Mouse (Mus musculus): ENCODE data around the gene Rtn4rl1. TPM values are rescaled to one million over a fixed set of nuclear protein-coding genes. Genes with fewer than 3 reads are reported as not detected.
A peak's percentile ranks its signal among the peaks of the same experiment; 100 is the strongest.
"Not testable (repeated sequence)": the region's sequence is repeated elsewhere in the genome, so short reads cannot be mapped to it uniquely, and the experiment has no call there.

Rtn4rl1 gene
- total and polyA plus RNA-seq, 2 experiments from 2014 or later: 11.0 to 15.6 TPM

GRCm38 (mm10) chr11:75281380-75282256 lies 88.0 kb downstream of the Rtn4rl1 start:
- Histone ChIP-seq H3K9ac (peak overlapping the region; percentile 47), H3K9me3 (ENCODE audit: low read length) (no peaks in the 10 kb centered on the region), H3K4me1 (ENCODE audit: insufficient read depth) (peaks cover 18% of the 10 kb centered on the region), H3K4me3 (ENCODE audit: low read depth, low read length) (peak overlapping the region; percentile 30), H3K4me2 (ENCODE audit: low read depth) (peak overlapping the region; percentile 48), H3K36me3 (ENCODE audit: insufficient read depth) (no peaks in the 10 kb centered on the region), H3K27ac (ENCODE audit: low read depth, low read length) (no peak overlapping the region), H3K27me3 (ENCODE audit: insufficient read depth, low read length) (peaks cover 22% of the 10 kb centered on the region)
- no peak for TF ChIP-seq CTCF (IDR thresholded peaks at IDR 0.05; ENCODE audit: low read depth)
- WGBS: 7% methylated on average over 29 of the region's 29 CpGs
- no peak for DNase-seq
- ATAC-seq: peak; percentile 47

DNA sequence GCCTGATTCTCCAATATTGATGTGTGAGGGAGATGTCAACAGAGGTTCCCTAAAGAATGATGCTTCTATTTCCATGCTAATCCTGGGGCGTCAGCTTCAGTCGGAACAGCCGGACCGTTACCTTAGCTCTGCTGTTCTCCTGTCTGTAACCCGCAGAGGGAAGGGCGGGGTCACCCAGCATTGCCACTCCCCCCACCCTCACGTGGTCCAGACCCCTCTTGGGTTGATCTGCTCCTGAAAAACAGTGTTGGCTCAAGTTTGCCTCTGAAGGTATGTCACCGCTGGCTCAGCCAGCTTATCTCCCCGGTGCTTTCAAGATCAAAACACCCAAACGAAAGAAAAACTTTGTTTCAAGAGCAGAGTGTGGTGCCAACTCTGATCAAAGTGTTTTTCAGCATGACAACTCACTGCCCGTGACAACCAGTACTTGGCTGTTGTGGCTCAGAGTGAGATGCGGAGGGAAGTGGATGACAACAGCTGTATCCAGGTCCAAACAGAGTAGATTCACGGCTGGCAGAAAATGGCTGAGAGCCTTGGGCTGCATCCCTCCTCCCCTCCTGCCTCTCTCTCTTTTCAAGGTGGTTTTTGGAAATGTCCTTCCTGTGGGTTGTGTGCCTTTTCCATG lies 89.0 kb downstream of the Rtn4rl1 start:
- Histone ChIP-seq H3K9me3 (ENCODE audit: low read length) (no peaks in the 10 kb centered on the region), H3K9ac (no peak overlapping the region), H3K4me1 (ENCODE audit: insufficient read depth) (peaks cover 18% of the 10 kb centered on the region), H3K36me3 (ENCODE audit: insufficient read depth) (no peaks in the 10 kb centered on the region), H3K27me3 (ENCODE audit: insufficient read depth, low read length) (peaks cover 22% of the 10 kb centered on the region), H3K4me3 (ENCODE audit: low read depth, low read length) (no peak overlapping the region; the same call in 1 of the 2 replicates), H3K4me2 (ENCODE audit: low read depth) (peak overlapping the region; percentile 48), H3K27ac (ENCODE audit: low read depth, low read length) (no peak overlapping the region)
- ATAC-seq (peak; percentile 10; the same call in 1 of the 2 replicates), DNase-seq (no peak)
- TF ChIP-seq CTCF (IDR thresholded peaks at IDR 0.05; ENCODE audit: low read depth): no peak
- WGBS: 11% methylated on average over 13 of the region's 13 CpGs

DNA sequence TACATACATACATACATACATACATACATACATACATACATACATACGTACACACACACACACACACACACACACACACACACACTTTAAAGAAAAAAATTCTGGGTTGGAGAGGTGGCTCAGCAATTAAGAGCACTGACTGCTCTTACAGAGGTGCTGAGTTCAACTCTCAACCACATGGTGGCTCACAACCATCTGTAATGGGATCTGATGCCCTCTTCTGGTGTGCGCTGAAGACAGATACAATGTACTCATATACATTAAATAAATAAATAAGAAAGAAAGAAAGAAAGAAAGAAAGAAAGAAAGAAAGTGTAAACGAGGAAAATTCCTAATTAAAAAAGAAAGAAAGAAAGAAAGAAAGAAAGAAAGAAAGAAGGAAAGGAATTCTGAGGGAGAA lies 90.2 kb downstream of the Rtn4rl1 start:
- not testable (repeated sequence) for H3K4me2 ChIP-seq (ENCODE audit: low read depth); H3K9ac ChIP-seq; H3K9me3 ChIP-seq (ENCODE audit: low read length); H3K27ac ChIP-seq (ENCODE audit: low read depth, low read length); H3K36me3 ChIP-seq (ENCODE audit: insufficient read depth); ATAC-seq; H3K4me3 ChIP-seq (ENCODE audit: low read depth, low read length); DNase-seq
- WGBS: 66% methylated on average over 3 of the region's 3 CpGs
- Histone ChIP-seq H3K4me1 (ENCODE audit: insufficient read depth) (peaks cover 16% of the 10 kb centered on the region), H3K27me3 (ENCODE audit: insufficient read depth, low read length) (peaks cover 22% of the 10 kb centered on the region)

GRCm38 (mm10) chr11:75285893-75286467 lies 92.4 kb downstream of the Rtn4rl1 start:
- peaks cover 22% of the 10 kb centered on the region for H3K27me3 ChIP-seq (ENCODE audit: insufficient read depth, low read length)
- H3K4me2 ChIP-seq (ENCODE audit: low read depth): no peak overlapping the region
- H3K27ac ChIP-seq (ENCODE audit: low read depth, low read length): no peak overlapping the region
- DNase-seq (no peak), ATAC-seq (no peak)
- 55% methylated on average over 4 of the region's 4 CpGs for WGBS
- no peaks in the 10 kb centered on the region for H3K9me3 ChIP-seq (ENCODE audit: low read length)
- no peak overlapping the region for H3K9ac ChIP-seq
- no peak overlapping the region for H3K4me3 ChIP-seq (ENCODE audit: low read depth, low read length)
- TF ChIP-seq CTCF (IDR thresholded peaks at IDR 0.05; ENCODE audit: low read depth): no peak
- H3K4me1 ChIP-seq (ENCODE audit: insufficient read depth): 0 out of 2 replicates have a peak, but pooled peaks cover 12% of the 10 kb centered on the region
- H3K36me3 ChIP-seq (ENCODE audit: insufficient read depth): no peaks in the 10 kb centered on the region

GRCm38 (mm10) chr11:75286868-75287267 lies 93.3 kb downstream of the Rtn4rl1 start:
- Histone ChIP-seq H3K4me3 (ENCODE audit: low read depth, low read length) (no peak overlapping the region), H3K9ac (no peak overlapping the region), H3K9me3 (ENCODE audit: low read length) (no peaks in the 10 kb centered on the region), H3K36me3 (ENCODE audit: insufficient read depth) (no peaks in the 10 kb centered on the region), H3K4me1 (ENCODE audit: insufficient read depth) (0 out of 2 replicates have a peak, but pooled peaks cover 4% of the 10 kb centered on the region), H3K27me3 (ENCODE audit: insufficient read depth, low read length) (peaks cover 17% of the 10 kb centered on the region), H3K27ac (ENCODE audit: low read depth, low read length) (no peak overlapping the region), H3K4me2 (ENCODE audit: low read depth) (no peak overlapping the region)
- DNase-seq (no peak), ATAC-seq (no peak)
- TF ChIP-seq CTCF (IDR thresholded peaks at IDR 0.05; ENCODE audit: low read depth): no peak
- WGBS: 92% methylated on average over 4 of the region's 4 CpGs

DNA sequence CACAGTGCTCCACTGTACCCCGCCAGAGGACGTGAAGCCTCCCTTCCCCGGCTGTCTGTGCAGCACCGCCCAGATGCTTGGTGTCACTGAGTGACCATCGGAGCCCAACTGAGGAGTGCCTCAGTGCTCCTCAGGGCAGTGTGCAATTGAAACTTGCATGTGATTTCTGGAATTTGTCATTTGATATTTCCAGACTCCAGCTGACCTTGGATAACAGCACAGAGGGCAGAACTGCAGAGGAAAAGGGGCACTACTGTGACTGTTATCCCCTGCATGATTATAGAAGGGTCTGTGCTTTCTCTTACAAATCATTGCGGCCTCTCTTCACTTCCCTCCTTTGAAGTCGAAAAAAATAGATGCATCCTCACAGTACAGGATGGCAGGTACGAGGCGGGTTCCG lies 94.4 kb downstream of the Rtn4rl1 start:
- Histone ChIP-seq H3K4me3 (ENCODE audit: low read depth, low read length) (no peak overlapping the region), H3K27ac (ENCODE audit: low read depth, low read length) (no peak overlapping the region), H3K36me3 (ENCODE audit: insufficient read depth) (no peaks in the 10 kb centered on the region), H3K4me1 (ENCODE audit: insufficient read depth) (0 out of 2 replicates have a peak, but pooled peaks cover 7% of the 10 kb centered on the region), H3K9me3 (ENCODE audit: low read length) (no peaks in the 10 kb centered on the region), H3K27me3 (ENCODE audit: insufficient read depth, low read length) (peaks cover 6% of the 10 kb centered on the region; the same call in 1 of the 2 replicates), H3K9ac (no peak overlapping the region), H3K4me2 (ENCODE audit: low read depth) (no peak overlapping the region)
- DNase-seq (no peak), ATAC-seq (no peak)
- no peak for TF ChIP-seq CTCF (IDR thresholded peaks at IDR 0.05; ENCODE audit: low read depth)
- WGBS: 81% methylated on average over 10 of the region's 10 CpGs

Measured in forebrain, postnatal 0 days (tissue).